Mouse (Mus musculus) testis, adult 2 months (tissue): Measurements from ENCODE around the gene Capzb.

Source experiments
- CTCF ChIP-seq: fragments of 200-500 bp; IDR thresholded peaks from 2 replicates; pipeline ENCODE4 v1.5.1; 2012; ENCODE audit warnings: low read depth, mild to moderate bottlenecking, inconsistent platforms, low read length, moderate library complexity; ENCODE audit not compliant: control insufficient read depth, insufficient read depth, insufficient replicate concordance
- POLR2A ChIP-seq: fragments of 200-500 bp; IDR thresholded peaks from 2 replicates; pipeline ENCODE4 v1.6.1; 2012; ENCODE audit warnings: low read depth, mild to moderate bottlenecking, inconsistent platforms, low read length, moderate library complexity; ENCODE audit not compliant: control insufficient read depth

DNA sequence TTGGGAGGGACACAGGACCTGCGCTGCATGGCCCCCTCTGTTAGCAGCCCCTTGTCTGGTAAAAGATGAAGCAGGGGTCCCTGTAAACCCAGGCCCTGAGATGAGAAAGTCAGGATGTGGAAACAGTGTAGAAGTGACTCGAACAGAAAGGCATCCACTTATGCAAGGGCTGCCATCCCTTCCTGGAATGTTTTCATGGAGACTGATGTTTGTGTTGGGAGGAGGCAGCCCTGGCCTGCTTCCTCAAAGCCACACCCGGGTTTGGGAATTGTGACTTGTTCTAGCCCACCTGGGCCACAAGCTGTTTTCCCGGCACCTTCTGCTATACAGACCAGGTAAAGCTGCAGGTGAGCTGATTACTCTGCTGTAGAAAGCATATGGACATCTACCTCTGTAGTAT, 63.4 kb downstream of the Capzb start:
- TF ChIP-seq CTCF: no peak
- no peak for TF ChIP-seq POLR2A
